Mouse (Mus musculus) kidney, postnatal 10 days (tissue): ENCODE measurements at regions not wholly inside any gene's neighbourhood (a gene's known extent, or its start where the extent isn't known, plus 50 kb on each side); places are given as distances from the start of the nearest gene placed in this dataset.
A peak's percentile ranks its signal among the peaks of the same experiment; 100 is the strongest.

ENCODE experiments used
- DNase-seq: peaks from one replicate; pipeline ENCODE4 v3.0.0; 2021; ENCODE audit warnings: mixed read lengths

GRCm38 (mm10) chr16:29837874-29838273 is 226.3 kb upstream of the Hes1 start:
- no peak for DNase-seq

GRCm38 (mm10) chr16:29838981-29839661 is 225.1 kb upstream of the Hes1 start:
- peak; percentile 80 for DNase-seq

GRCm38 (mm10) chr16:29839662-29840001 is 224.6 kb upstream of the Hes1 start:
- no peak for DNase-seq

GRCm38 (mm10) chr16:29840412-29840811 is 223.8 kb upstream of the Hes1 start:
- DNase-seq = no peak

GRCm38 (mm10) chr16:29841132-29841531 is 223.1 kb upstream of the Hes1 start:
- no peak for DNase-seq

- DNase-seq = no peak
Observed at GRCm38 (mm10) chr16:29842071-29842470, 222.1 kb upstream of the Hes1 start.

- no peak for DNase-seq
Observed at GRCm38 (mm10) chr16:29843490-29843889, 220.7 kb upstream of the Hes1 start.

GRCm38 (mm10) chr16:29844706-29845596 is 219.2 kb upstream of the Hes1 start:
- no peak for DNase-seq

GRCm38 (mm10) chr16:29845597-29845986 is 218.6 kb upstream of the Hes1 start:
- no peak for DNase-seq

GRCm38 (mm10) chr16:29847059-29847458 is 217.1 kb upstream of the Hes1 start:
- no peak for DNase-seq

GRCm38 (mm10) chr16:29847734-29848133 is 216.4 kb upstream of the Hes1 start:
- DNase-seq = no peak

- DNase-seq = no peak
Observed at GRCm38 (mm10) chr16:29848527-29848926, 215.7 kb upstream of the Hes1 start.

GRCm38 (mm10) chr16:29849511-29849910 is 214.7 kb upstream of the Hes1 start:
- DNase-seq = no peak

GRCm38 (mm10) chr16:29850616-29851015 is 213.6 kb upstream of the Hes1 start:
- no peak for DNase-seq

- no peak for DNase-seq
Observed at GRCm38 (mm10) chr16:29851827-29852226, 212.4 kb upstream of the Hes1 start.

- no peak for DNase-seq
Observed at GRCm38 (mm10) chr16:29854805-29855565, 209.2 kb upstream of the Hes1 start.

GRCm38 (mm10) chr16:29856545-29856944 is 207.6 kb upstream of the Hes1 start:
- no peak for DNase-seq

- DNase-seq = no peak
Observed at GRCm38 (mm10) chr16:29858645-29859044, 205.5 kb upstream of the Hes1 start.

- DNase-seq = no peak
Observed at GRCm38 (mm10) chr16:29860306-29860705, 203.9 kb upstream of the Hes1 start.

- DNase-seq = no peak
Observed at GRCm38 (mm10) chr16:29861056-29861455, 203.1 kb upstream of the Hes1 start.

GRCm38 (mm10) chr16:29865075-29865740 is 199.0 kb upstream of the Hes1 start:
- peak; percentile 37 for DNase-seq

GRCm38 (mm10) chr16:29871395-29871794 is 192.8 kb upstream of the Hes1 start:
- no peak for DNase-seq

- no peak for DNase-seq
Observed at GRCm38 (mm10) chr16:29876196-29876595, 188.0 kb upstream of the Hes1 start.
